Mouse (Mus musculus): ENCODE measurements around the gene Hist1h2ba. TPM values are rescaled to one million over a fixed set of nuclear protein-coding genes. Genes with fewer than 3 reads are reported as not detected.

Gene Hist1h2ba
- polyA plus RNA-seq, 1 experiment from 2014 or later, result not detected

DNA sequence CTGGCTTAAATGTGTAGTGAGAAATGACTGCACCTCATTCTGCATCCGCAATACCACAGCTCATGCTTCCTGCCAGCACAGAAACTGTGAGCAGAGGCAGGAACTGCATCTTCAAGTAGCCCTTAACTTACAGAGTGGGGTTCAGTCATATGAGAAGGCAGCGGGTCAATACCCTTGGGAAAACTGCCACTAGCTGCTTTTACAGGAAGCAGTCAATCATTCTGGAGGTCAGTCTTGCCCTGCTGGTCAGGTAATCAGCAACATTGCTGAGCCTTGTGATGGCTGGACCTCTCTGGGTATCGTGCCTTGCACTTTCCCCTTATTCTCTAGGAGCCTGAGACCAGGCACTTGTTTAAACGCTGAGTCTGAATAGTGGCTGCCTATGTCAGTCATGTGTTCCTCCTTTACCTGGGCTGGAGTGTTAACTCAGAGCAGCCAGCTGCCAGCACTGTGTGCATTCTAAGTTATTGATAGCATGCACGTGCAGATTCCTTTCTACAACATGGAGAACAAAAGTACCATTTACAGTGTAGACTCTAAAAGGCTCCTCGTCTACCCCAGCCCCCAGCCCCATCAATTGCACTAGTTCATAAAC is 44.8 kb downstream of the Hist1h2ba start:
- no peaks in the 10 kb centered on the region for H3K36me3 ChIP-seq (ENCODE audit: control insufficient read depth, insufficient read depth, low read length)
- H3K4me3 ChIP-seq (ENCODE audit: low read length), result no peak overlapping the region
- no peak overlapping the region for H3K9ac ChIP-seq (ENCODE audit: low read depth, low read length)
- 0 out of 2 replicates have a peak, but pooled peaks cover 4% of the 10 kb centered on the region for H3K4me1 ChIP-seq (ENCODE audit: control insufficient read depth, insufficient read depth, low read length)
- H3K27ac ChIP-seq (ENCODE audit: low read depth, low read length), result no peak overlapping the region
- H3K27me3 ChIP-seq (ENCODE audit: control insufficient read depth, insufficient read depth, low read length), result no peaks in the 10 kb centered on the region
- no peaks in the 10 kb centered on the region for H3K9me3 ChIP-seq (ENCODE audit: control insufficient read depth, low read length)
- H3K4me2 ChIP-seq (replicated peaks; ENCODE audit: low read depth, low read length), result no peak overlapping the region
- ATAC-seq (ENCODE audit: low FRiP score, low TSS enrichment), result peak; percentile 39; the same call in 1 of the 2 replicates
- WGBS, result 38% methylated on average over 6 of the region's 6 CpGs

DNA sequence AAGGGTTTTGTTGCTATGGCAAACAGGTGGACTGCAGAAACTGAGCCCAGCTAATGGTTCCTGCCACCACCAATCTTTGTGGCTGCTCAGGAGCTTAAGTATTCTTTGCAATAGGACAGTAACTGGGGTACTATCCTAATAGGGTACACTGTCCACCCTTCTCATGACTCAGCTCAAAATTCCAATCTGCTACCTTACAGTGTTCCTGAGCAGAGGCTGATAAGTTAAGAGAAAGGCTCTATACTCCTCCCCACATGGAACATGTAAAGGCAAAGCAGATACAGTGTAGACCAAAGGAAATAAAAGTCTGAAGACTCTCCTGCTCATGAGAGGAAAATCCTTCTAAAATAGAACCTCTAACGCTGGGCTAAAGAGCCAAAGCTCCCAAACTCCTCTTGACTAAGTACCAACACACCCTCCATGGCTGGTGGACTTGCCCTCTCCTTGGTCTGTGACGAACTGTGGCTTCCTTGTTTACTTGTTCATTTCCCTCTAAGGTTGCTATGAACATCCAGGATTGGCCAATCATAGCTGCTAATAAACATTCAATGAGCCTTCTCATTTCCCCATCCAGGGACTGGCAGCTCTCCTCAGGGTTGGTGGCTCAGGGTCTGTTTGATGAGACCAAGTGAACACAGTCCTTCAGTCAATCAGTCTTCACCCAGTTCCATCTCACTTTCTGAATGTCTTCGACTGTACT is 46.8 kb downstream of the Hist1h2ba start:
- Histone ChIP-seq H3K4me3 (ENCODE audit: low read length) (no peak overlapping the region), H3K27me3 (ENCODE audit: control insufficient read depth, insufficient read depth, low read length) (no peaks in the 10 kb centered on the region), H3K9me3 (ENCODE audit: control insufficient read depth, low read length) (no peaks in the 10 kb centered on the region), H3K27ac (ENCODE audit: low read depth, low read length) (no peak overlapping the region), H3K36me3 (ENCODE audit: control insufficient read depth, insufficient read depth, low read length) (no peaks in the 10 kb centered on the region), H3K4me1 (ENCODE audit: control insufficient read depth, insufficient read depth, low read length) (0 out of 2 replicates have a peak, but pooled peaks cover 4% of the 10 kb centered on the region), H3K4me2 (replicated peaks; ENCODE audit: low read depth, low read length) (no peak overlapping the region), H3K9ac (ENCODE audit: low read depth, low read length) (no peak overlapping the region)
- WGBS, result 84% methylated on average over 3 of the region's 3 CpGs
- no peak for ATAC-seq (ENCODE audit: low FRiP score, low TSS enrichment)

DNA sequence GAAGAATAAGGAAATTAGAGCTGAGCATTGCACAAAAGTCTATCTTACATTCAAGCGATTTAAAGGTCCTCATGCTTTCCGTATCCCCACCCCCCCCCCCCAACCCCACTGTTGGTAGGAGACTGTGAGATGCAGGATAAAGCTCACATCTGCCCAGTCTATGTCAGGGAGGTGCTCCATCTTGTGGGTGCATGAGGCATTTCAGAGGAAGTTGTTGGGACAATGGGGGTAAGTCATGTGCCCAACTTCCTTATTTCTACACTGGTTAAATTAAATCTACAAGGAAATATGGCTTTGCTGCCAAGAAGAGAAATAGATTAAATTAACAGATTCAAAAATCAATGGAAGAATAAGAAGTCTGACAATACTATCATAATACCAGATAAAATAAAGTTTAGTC is 48.4 kb downstream of the Hist1h2ba start:
- no peaks in the 10 kb centered on the region for H3K9me3 ChIP-seq (ENCODE audit: control insufficient read depth, low read length)
- no peaks in the 10 kb centered on the region for H3K27me3 ChIP-seq (ENCODE audit: control insufficient read depth, insufficient read depth, low read length)
- ATAC-seq (ENCODE audit: low FRiP score, low TSS enrichment), result no peak
- 0 out of 2 replicates have a peak, but pooled peaks cover 4% of the 10 kb centered on the region for H3K4me1 ChIP-seq (ENCODE audit: control insufficient read depth, insufficient read depth, low read length)
- H3K27ac ChIP-seq (ENCODE audit: low read depth, low read length), result no peak overlapping the region
- no peak overlapping the region for H3K9ac ChIP-seq (ENCODE audit: low read depth, low read length)
- no peak overlapping the region for H3K4me3 ChIP-seq (ENCODE audit: low read length)
- H3K4me2 ChIP-seq (replicated peaks; ENCODE audit: low read depth, low read length), result no peak overlapping the region
- 41% methylated on average over 2 of the region's 2 CpGs for WGBS
- H3K36me3 ChIP-seq (ENCODE audit: control insufficient read depth, insufficient read depth, low read length), result no peaks in the 10 kb centered on the region

Small RNA genes lying within 50 kb of the gene (microRNA-seq; reads per million reads assigned to microRNA genes)
- not detected for gene Gm44344

Other genes with a start within 250 kb of the Hist1h2ba start
- 54.0 and 60.2 TPM in 2 replicates for gene Hist1h2bc, start 250.0 kb downstream of the Hist1h2ba start, polyA plus RNA-seq (2014; fragmentation: Nextera tagmentation; extraction: Ambion mirVana)
- gene Hist1h1t, start 238.3 kb downstream of the Hist1h2ba start, polyA plus RNA-seq (2014; fragmentation: Nextera tagmentation; extraction: Ambion mirVana), result not detected in 2 replicates
- gene Hist1h4c, start 235.7 kb downstream of the Hist1h2ba start, polyA plus RNA-seq (2014; fragmentation: Nextera tagmentation; extraction: Ambion mirVana), result 9.0 and 15.0 TPM in 2 replicates
- 6.0 and 7.6 TPM in 2 replicates for gene Hfe, start 223.3 kb downstream of the Hist1h2ba start, polyA plus RNA-seq (2014; fragmentation: Nextera tagmentation; extraction: Ambion mirVana)
- gene Hist1h1c, start 195.3 kb downstream of the Hist1h2ba start, polyA plus RNA-seq (2014; fragmentation: Nextera tagmentation; extraction: Ambion mirVana), result 21.6 and 28.4 TPM in 2 replicates
- gene Hist1h3c, start 188.6 kb downstream of the Hist1h2ba start, polyA plus RNA-seq (2014; fragmentation: Nextera tagmentation; extraction: Ambion mirVana), result 12.7 and 18.3 TPM in 2 replicates
- 2.7 and 6.8 TPM in 2 replicates for gene Hist1h2bb, start 187.4 kb downstream of the Hist1h2ba start, polyA plus RNA-seq (2014; fragmentation: Nextera tagmentation; extraction: Ambion mirVana)
- 70.3 and 91.4 TPM in 2 replicates for gene Hist1h2ab, start 183.0 kb downstream of the Hist1h2ba start, polyA plus RNA-seq (2014; fragmentation: Nextera tagmentation; extraction: Ambion mirVana)
- gene Hist1h3b, start 181.9 kb downstream of the Hist1h2ba start, polyA plus RNA-seq (2014; fragmentation: Nextera tagmentation; extraction: Ambion mirVana), result 12.5 and 22.2 TPM in 2 replicates
- 7.0 and 9.2 TPM in 2 replicates for gene Hist1h4b, start 177.1 kb downstream of the Hist1h2ba start, polyA plus RNA-seq (2014; fragmentation: Nextera tagmentation; extraction: Ambion mirVana)
- 1.3 and 1.9 TPM in 2 replicates for gene Hist1h4a, start 172.9 kb downstream of the Hist1h2ba start, polyA plus RNA-seq (2014; fragmentation: Nextera tagmentation; extraction: Ambion mirVana)
- 8.8 and 11.6 TPM in 2 replicates for gene Hist1h3a, start 171.8 kb downstream of the Hist1h2ba start, polyA plus RNA-seq (2014; fragmentation: Nextera tagmentation; extraction: Ambion mirVana)
- 3.5 and 6.5 TPM in 2 replicates for gene Hist1h1a, start 170.5 kb downstream of the Hist1h2ba start, polyA plus RNA-seq (2014; fragmentation: Nextera tagmentation; extraction: Ambion mirVana)
- not detected in 2 replicates for gene Trim38, start 164.2 kb downstream of the Hist1h2ba start, polyA plus RNA-seq (2014; fragmentation: Nextera tagmentation; extraction: Ambion mirVana)
- 0.07 and 0.12 TPM in 2 replicates for gene Slc17a2, start 127.2 kb downstream of the Hist1h2ba start, polyA plus RNA-seq (2014; fragmentation: Nextera tagmentation; extraction: Ambion mirVana)
- 0.53 and 1.1 TPM in 2 replicates for gene Slc17a3, start 94.7 kb downstream of the Hist1h2ba start, polyA plus RNA-seq (2014; fragmentation: Nextera tagmentation; extraction: Ambion mirVana)
- 0.47 and 1.6 TPM in 2 replicates for gene Slc17a1, start 66.4 kb downstream of the Hist1h2ba start, polyA plus RNA-seq (2014; fragmentation: Nextera tagmentation; extraction: Ambion mirVana)
- gene Slc17a4, start 19.1 kb downstream of the Hist1h2ba start, polyA plus RNA-seq (2014; fragmentation: Nextera tagmentation; extraction: Ambion mirVana), result 2.0 and 2.5 TPM in 2 replicates
- not detected in 2 replicates for gene Hist1h2aa, start 306 bp upstream of the Hist1h2ba start, polyA plus RNA-seq (2014; fragmentation: Nextera tagmentation; extraction: Ambion mirVana)
- 0.15 TPM in 1 of 2 replicates, not detected in the other for gene Scgn, start 57.1 kb upstream of the Hist1h2ba start, polyA plus RNA-seq (2014; fragmentation: Nextera tagmentation; extraction: Ambion mirVana)

Measured in kidney, embryonic 14.5 days (tissue).